Mouse (Mus musculus): ENCODE results near the gene Ccdc91.

The Ccdc91 gene

DNA sequence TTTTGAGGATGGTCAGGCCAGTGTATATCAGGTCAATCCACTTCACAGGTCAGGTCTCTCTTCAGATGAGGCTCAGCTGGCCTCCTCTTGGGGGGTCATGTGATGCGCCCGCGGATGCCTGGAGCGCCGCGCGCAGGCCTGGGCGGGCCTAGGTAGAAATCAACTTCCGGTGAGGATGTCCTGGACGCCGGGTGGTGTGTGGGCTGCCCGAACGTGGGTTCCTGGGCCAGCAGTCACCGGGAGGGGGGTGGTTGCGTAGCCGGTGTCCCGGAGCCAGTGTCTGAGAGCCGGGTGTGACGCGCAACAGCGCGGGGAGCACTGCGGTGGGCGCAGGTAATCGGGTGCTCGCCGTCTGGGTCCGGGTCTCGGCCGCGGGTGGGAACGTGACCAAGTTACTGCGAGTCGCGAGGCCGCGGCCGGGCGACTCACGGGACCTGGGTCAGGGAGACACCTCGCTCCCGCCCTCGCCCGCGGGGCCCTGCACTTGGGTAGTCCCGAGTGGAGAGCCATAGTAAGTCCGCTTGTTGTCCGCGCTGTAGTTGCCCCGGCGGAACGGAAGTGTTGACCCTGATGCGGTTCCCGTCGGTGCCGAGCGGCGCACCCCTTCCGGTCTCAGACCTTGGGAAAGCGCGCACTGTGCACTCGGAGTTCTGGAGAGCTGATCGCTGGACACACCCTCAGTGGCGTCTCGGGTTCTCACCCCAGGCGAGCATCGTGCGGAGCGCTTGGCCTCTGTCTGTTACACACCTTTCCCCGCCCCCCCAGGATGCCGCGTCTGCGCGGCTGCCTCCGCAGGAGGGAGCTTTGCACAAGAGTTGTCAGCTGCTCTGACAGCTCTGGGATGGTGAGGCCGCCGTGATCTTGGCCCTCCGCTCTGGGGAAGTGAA lies at the start of gene Ccdc91:
Gene Ccdc91 (plus strand): TSS at position 102 of the 887 bp plus-strand sequence.
- peak; percentile 89 to 90 for DNase-seq

DNA sequence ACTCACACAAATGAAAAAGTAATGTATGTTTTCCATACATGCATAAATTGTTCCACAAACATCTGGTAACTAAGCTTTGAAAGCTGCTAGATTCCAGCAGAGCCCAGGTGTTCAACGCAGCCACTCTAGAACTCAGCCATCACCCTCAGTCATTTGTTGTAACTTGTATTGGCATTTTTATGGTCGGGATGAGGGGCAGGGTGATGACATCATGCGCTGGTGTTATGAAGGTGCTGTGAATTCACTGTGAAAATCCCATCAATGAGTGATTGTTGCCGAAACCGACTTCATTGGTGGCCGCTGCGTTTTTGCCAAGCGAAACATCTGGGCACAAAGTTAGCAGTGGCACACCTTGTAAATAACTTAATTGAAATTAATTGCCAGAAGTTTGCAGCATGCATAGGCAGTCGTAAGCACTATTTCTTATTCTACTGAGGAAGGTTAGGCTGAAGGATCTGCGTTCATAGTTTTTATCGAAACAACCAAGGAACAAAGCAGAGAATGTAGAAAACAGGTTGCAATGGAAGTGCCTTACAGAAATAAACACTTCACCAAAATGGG lies 48.6 kb upstream of the Ccdc91 start:
- no peak for DNase-seq

DNA sequence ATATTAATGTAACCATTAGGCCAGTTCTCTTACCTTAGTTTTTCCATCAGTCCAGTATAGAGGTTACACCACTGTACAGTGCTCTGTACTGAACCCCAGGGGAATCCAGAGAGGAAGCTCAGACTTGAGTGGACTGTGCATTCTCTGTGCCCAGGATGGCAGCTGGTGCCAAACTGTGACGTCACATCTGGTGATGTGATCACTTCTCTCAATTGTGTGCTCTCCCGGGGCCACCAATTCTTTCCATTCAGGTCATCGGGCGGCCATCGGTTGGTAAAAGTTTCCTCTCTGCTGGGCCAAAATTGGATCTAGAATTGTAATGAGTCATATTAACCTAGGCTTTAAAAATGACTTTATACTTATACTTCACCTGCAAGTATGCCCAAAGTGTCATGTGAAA lies 19.9 kb upstream of the Ccdc91 start:
- DNase-seq, result no peak

DNA sequence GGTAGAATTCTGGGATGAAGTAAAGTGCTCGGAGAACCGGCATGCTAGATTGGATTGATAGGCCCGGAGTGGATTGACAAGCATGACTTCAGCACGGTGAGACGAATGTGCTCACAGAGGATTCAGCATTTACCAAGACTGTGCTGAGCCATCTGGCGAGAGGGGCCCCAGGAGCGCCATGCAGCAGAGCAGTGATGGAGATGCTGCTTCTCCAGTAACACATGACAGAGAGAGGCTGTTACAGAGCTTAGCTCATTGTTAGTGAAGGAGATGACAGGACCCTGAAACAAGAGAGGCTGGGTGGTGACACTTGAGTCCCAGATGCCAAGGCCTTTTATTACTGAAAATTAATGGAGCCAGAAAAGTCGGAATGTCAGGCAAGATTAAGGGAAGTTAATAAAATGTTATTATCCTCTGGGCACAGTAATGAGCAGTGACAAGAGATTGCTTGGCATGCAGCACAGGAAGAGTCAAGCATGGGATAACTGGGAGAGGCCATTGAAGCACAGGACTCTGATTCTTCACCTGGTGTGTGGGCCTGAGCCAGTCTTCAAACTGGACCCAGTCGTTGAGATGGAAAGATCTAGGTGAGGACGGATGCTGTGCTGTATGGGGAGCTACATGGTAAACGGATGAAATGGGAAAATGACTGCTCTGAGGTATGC lies 16.9 kb upstream of the Ccdc91 start:
- DNase-seq, result no peak

DNA sequence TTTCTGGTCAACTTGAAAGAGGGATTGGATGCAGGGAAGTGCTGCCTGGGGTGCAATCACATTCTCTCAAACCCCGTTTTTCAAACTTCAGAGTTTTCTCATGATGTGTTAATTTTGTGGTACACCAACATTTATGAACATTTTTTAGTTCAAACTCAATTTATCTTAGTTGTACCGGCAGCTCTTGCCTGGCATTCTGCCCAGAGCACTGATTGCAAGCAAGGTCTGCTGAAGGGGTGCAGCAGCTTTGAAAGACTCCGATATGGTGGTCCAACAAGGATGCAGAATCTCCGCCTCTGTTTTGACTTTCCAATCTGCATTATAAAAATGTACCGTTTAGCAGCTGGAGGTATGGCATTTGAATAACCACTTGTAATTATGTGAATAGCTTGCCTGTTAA lies 5.6 kb upstream of the Ccdc91 start:
- no peak for DNase-seq

DNA sequence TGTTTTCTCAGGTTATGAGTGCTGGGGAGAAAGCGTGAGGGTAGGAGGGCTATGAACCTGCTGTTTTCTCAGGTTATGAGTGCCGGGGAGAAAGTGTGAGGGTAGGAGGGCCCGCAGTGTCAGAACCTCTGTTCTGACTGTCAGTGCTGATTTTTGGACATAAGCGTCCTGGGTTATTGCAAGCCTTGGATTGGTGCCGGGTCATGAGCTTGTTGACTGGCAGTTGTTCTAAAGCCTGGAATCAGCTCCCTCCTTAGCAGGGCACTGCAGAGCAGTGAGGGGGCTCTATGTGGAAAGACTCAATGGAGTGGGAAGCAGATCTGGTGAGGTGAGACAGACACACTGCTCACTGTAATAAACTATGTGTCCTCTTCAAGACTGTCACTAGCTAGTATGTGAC lies 5.5 kb downstream of the Ccdc91 start:
- no peak for DNase-seq

DNA sequence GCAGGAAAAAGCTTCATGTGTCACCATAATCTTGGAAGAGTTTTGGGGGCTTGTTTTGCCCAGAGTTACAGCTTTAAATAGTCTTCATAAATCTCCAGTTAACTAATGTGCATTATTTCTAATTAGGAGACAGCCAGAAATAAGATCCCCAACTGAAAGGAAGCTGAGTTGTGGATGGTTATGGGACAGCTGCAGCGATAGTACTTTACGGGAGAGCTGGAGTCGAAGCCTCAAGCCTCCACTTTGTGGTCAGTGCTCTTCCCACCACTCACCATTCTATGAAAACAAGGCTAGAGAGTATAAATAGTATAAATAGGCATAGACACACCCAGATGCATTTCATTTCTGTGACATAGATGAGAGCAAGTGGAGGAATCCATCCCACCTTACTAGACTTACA lies 14.5 kb downstream of the Ccdc91 start:
- DNase-seq, result no peak

DNA sequence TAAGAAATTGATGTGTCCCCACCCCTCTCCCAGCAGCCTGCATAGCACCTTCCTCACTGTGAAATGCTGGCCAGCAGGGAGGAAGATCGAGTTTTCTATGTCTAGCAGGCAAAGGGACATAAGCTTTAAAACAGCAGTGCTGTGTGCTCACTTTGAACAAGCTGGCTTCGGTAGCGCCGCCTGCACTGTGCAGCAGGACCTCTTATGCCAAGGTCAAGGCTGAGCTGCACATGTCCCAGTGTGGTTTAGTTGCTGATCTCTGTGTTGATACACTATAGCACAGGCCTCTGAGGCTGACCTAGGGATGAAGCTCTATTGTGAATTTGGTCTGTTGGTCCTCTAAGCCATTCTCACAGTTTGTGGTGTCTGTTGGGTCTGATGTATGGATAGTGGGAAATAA lies 16.9 kb downstream of the Ccdc91 start:
- no peak for DNase-seq

DNA sequence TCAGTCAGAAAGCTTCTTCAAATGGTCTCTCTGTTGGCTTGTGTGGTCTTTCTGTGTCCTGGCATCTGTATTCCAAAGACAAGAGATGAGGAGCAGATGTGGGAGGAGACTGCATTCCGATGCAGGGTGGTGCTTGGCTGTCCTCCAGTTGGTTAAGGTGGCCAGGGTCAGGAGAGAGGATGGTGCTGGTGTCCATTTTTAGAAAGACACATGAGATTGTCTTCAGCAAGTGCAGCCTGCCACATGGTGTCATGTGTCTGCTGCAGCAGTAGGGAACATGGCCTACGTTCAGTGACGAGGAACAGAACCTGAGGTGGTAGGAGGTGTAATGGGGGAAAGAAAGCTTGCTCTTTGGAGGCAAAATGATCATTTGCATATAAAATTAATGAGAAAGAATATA lies 25.8 kb downstream of the Ccdc91 start:
- DNase-seq, result no peak

DNA sequence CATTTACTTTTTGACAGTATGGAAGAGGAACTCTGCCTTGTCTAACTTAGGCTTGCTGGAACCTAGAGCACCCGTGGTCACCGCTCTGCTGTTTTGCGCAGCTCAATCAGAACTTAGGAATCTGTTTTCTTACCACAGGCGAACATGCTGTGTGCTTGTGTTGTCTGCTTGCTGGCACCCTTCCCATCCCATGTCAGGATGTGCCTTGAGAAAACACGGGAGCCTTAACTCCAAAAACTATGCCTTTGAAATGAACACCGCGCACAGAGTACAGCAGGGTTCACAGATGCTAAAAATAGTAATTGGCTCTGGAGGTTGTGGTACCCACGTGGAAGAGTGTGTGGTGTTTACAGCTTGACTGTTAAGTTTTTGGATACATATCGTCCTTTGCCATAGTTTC lies 30.4 kb downstream of the Ccdc91 start:
- no peak for DNase-seq

DNA sequence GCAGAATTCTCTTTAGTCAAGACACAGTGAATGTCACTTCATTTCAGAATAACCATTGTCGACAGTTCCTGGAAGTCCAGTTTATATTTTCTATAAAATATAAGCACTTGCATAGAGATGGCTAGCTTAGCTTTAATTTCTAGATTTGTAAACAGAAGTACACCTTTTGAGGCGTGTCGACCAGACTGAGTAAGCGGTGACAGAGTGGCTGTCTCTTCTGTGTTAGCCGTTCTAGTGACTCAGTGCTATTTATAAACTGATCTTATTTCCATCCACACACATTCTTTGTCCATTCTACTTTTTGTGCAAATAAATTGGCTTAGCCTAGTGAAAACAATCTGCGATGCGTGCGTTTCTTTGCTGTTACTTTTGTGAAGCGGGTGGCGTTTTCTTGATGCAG lies 30.9 kb downstream of the Ccdc91 start:
- DNase-seq, result no peak

DNA sequence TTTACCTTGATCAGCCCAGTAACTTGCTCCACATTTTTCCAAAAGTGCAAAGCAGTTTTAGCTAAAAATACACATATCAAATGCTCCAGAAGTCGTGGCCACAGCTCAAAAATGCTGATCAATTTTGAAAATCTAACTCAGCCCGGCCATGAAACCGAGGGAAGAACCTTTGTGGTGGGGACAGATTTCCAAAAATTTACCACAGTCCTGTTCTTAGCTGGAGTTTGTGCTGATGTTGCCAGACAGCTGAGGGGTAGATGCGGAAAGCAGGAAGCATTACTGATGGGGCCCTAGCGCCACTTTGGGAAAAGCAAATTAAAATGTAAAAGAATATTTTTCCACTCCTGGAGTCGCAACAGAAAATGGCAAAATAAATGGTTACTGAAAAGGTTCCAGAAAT lies 31.6 kb downstream of the Ccdc91 start:
- no peak for DNase-seq

DNA sequence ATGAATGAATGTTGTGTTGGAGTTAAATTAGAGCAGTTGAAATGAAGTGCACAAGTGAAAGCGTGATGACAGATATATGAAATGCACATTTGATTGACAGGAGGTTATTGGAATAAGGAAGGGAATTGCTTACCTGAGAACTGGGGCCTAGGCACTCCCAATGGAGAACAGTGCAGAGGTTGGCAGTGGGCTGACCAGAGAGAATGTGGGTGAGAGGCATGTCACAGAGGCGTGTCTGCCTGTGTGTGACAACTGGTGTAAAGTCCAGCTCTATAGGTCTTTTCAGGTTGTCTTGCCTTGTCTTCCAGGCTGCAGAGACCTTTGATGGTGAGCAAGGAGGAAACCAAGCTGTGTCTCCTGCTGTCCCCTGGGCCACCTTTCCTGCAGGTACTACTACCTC lies 34.9 kb downstream of the Ccdc91 start:
- no peak for DNase-seq

DNA sequence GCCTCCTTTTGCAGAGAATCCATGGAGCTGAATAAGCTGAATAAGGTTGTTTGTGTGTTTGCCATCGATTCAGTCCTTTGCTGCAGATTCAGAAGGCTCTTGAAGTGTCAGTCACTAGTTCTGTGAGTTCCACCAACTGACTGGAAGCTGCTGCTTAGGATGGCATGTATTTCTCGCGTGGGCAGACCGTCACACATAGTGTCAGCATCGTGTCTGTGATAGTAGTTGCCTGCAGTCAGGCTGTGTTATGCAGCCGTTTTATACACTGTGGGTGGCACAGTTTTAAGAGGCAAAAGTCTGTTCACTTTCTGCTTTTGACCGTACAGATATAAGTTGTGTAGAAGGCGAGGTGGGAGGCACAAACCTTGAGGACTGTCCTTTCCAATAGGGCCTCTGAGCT lies 42.3 kb downstream of the Ccdc91 start:
- DNase-seq, result no peak

DNA sequence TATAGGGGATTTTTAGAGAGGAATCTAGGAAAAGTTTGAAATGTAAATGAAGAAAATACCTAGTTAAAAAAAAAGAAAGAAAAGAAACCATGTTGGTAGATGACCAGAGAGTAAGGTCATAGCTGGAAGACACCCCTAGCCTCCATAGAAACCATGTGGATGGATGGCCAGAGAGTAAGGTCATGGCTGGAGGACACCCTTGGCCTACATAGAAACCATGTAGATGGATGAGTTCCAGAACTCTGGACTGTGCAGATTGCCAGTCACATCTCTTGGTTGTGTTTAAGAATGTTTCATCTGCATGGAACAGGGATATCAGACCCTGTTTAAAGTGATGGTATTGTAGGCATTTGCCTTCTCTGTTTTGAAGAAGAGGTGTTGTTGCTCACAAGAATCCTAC lies 49.6 kb downstream of the Ccdc91 start:
- DNase-seq, result no peak

DNA sequence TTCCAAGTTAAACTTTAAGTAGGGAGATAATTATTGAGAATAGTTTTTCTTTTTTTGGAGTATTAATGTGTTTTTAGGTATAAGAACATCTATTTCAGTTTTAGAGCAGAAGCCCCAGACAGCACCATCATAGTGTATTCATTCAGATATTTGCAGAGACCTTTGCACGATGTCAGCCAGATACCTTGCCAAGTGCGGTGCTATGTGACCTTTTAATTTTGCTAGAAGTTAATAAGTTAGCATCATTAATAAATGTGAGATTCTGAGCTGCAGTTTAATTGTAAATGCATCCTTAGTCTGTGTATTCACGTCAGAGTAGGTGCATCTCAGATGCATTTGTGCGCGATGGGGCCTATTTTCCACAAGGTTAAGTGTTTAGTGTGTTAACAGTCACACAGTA lies 59.3 kb downstream of the Ccdc91 start:
- no peak for DNase-seq

DNA sequence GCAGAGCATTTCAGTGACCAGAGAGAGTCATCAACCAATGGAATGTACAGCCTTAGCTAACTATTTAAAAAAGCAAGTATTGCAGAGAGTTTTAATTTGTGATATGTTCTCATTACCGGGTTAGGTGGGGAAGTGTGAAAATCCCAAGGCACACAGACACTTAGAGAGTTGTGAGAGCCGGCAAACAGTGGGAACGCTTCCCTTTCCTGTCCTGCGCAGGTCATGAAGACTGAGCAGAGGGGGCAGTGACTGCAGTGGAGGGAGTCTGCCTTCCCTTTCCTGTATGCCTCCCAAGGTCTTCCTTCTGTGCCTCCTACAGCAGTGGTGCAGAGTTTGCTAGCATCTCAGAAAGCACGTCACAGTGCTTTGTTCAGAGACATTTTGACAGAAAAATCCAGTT lies 62.6 kb downstream of the Ccdc91 start:
- no peak for DNase-seq

DNA sequence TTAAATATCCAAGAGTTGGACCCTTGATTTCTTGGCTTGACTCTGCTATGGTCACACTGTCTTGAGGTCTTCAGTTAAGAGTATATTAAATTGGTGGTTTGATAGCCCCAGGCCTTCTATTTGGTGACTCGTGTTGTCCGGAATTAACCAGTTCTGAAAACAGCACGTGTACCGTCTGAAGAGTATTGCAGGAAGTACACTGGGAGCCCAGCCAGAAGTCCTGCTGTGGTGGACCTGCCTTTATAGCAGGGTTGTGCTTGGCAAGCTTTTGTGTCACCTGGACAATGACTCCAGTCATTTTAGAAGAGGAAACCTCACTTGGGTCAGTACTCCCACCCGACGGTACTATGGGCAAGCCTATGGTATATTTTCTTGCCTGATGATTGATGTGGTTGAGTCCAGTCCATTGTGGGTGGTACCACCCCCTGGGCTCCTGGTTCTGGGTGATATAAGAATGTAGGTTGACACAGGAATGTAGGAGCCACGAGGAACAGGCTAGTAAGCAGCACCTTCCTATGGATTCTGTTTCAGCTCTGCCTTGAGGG lies 63.5 kb downstream of the Ccdc91 start:
- no peak for DNase-seq

DNA sequence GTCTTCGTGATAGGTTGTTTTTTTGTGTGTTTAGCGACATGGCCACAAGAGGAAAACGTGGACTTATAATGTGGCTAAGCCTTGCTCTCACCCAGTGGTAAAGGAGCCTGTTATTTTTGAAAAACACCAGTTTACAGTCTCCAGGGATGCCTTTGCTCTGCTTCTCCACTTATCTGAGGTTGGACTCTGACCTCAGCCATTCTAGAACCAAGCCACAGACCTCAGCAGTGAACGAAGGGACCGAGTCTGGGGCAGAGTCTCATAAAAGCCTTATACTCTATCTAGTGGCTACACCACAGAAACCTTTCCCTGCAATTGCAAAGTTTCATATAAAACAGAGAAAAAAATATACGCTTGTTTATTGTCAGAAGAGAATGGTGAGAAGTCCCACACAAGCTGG lies 65.3 kb downstream of the Ccdc91 start:
- DNase-seq, result no peak

DNA sequence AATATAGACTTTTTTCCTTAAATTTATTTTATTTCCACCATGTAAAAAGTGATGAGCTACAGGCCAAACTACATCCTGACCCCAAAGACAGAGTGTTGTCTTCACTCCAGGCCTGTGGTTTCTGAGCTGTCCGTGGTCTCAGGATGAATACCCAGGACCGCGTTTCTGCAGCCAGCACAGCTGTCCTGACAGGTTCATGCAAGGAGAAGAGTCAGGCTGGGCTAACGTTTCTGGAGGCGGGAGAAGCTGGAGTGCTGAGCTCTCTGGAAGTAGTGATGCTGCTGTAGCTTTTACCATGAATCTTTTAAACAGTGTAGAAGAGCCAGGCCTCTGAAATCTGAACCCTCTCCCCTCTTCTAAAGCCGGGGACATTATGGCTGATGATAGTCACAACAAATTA lies 80.0 kb downstream of the Ccdc91 start:
- no peak for DNase-seq

DNA sequence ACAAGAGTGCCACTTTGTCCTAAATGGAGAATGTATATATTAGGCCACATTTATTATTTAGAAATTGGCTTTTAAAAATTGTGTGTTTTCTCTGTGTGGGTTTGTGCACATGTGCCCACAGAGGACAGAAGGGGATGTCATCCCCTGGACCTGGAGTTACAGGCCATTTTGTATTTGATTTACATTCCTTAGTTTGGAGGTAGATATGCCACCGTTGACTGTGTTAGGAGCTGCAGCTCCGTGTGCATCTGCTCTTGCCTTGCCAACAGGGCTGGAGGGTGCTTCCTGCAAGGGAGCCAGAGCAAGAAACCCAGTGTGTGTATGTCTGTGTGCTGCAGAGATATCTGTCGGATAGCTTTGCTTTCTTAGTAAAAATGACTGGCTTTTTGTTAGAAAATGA lies 83.7 kb downstream of the Ccdc91 start:
- DNase-seq, result no peak

DNA sequence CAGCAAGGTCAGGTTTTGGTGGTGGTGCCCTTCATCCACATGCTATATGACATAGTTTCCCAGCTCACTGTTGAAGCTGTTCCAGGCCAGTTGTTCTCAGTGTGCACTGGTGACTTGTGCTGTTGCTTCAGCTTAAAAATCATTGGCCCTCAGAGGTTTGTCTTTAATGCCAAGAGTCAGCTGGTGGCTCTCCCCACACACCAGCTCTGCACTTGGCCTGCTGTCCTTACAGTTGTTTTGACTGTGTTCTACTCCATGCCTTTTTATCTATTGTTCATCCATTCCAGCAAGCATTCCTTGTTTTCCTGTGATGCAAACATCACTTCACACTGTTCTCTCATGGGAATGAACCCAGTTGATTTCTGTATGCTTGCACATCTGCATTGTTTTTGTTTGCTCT lies 84.8 kb downstream of the Ccdc91 start:
- no peak for DNase-seq

DNA sequence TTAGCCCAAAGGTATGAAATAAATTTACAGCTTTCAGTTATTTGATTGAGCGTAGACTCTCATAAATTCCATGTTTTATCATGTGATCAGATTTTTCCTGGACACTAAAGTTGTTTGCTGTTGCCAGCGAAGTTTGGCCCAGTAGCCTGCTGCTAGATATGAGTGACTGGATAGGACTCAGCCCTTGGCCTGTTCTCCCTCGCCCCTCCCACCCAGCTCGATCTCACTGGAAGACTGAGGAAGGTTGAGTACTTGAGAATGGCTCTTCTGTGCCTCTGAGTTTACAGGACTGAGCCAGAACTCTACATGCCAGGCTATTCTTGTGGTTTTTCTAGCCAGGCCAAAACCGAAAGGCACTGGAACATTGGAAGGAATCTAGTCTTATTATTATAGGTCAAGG lies 93.6 kb downstream of the Ccdc91 start:
- no peak for DNase-seq

DNA sequence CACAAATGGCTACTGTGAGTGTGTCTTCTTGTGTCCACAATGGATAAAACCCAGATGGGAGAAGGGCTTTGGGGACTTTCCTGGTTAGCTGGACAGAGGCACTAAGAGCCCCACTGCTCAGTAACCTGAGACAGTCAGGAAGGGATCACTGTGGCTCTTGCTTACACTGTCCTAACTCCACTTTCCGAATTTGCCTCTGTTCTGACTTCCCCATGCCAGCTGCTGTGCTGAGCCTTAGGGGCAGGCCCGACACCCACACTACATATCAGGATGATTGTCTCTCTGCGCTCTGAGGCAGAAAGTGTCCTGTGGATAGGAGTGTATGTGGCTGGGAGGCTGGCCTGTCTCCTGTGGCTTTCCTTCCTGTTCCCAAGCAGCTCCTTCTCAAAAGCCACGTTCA lies 97.5 kb downstream of the Ccdc91 start:
- DNase-seq, result no peak

Measured in B cell, adult 2 months (primary cell).